ENCODE assay signal across 8 mouse cellular contexts in the genomic region with DNA sequence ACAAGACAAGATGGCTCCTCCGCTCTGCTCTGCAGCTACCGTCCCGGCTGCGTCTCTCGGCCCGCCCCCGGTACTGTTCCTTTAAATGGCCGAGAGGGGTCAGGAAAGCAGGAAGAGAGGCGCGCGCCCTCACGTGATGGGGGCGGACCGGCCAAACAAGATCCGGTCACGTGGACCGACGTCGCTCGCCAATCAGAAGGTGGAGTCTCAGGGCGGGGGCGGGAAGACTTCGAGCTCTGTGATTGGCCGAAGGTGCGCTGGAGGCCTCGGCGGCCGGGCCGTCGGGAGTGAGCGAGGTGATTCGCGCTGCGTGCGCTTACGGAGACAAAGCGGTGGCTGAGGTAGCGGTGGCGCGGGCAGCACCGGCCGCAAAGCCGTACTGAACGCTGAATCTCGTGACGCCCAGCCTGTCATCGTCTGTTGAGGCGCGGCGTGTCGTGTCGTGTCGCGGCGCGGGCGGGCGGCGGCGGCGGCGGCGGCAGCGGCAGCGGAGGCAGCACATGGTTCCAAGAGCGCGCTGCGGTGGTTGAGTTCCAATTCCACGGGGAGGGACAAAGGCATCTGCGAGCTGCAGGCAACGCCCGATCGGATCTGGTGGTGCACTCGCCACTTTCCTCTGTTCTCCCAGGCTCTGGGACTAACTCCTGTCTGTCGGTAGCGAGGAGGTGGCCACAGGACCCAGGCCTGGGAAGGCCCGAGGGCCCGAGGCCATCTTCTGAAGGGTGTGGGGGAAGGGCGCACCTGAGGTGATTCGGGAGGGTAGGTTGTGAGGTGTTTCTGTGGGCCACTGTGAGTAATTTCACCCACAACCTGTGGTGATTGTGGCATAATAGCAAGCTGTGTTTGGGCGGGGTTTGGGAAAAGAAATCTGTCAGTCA. TPM values are rescaled to one million over a fixed set of nuclear protein-coding genes. Genes with fewer than 3 reads are reported as not detected.
A peak's percentile ranks its signal among the peaks of the same experiment; 100 is the strongest.
DNase-seq lines count a peak whose midpoint lies in the region; ATAC-seq and TF ChIP-seq lines count a peak whose summit lies in the region.

A gene (plus strand): TSS at position 228 of the 878 bp plus-strand sequence.

- H3K36me3 ChIP-seq in G1E (replicated peaks): peaks cover 20% of the 10 kb centered on the region
- peaks cover 28% of the 10 kb centered on the region for H3K36me3 ChIP-seq in forebrain, embryonic 16.5 days (ENCODE audit: control insufficient read depth, insufficient read depth)
- peaks cover 46% of the 10 kb centered on the region for H3K36me3 ChIP-seq in lung, embryonic 14.5 days (ENCODE audit: insufficient read depth)
- peaks cover 16% of the 10 kb centered on the region for H3K36me3 ChIP-seq in thymus, adult 2 months (ENCODE audit: control insufficient read depth, insufficient read depth, low read length)

- H3K27me3 ChIP-seq in G1E (ENCODE audit: insufficient read depth, low read length): peaks cover 3% of the 10 kb centered on the region; the same call in 1 of the 2 replicates
- no peaks in the 10 kb centered on the region for H3K27me3 ChIP-seq in forebrain, embryonic 16.5 days (replicated peaks; ENCODE audit: control insufficient read depth, insufficient read depth, low read length)
- H3K27me3 ChIP-seq in lung, embryonic 14.5 days (ENCODE audit: insufficient read depth, low read length): no peaks in the 10 kb centered on the region
- H3K27me3 ChIP-seq in thymus, adult 2 months (ENCODE audit: control insufficient read depth, insufficient read depth, low read length): no peaks in the 10 kb centered on the region

- peak within 1 kb of the TSS; percentile 84 for H3K4me3 ChIP-seq in G1E (ENCODE audit: low read depth, low read length)
- peak within 1 kb of the TSS; percentile 100 for H3K4me3 ChIP-seq in forebrain, embryonic 16.5 days (replicated peaks; ENCODE audit: low read length)
- H3K4me3 ChIP-seq in layer of hippocampus, adult 2 months: peak within 1 kb of the TSS; percentile 90
- peak within 1 kb of the TSS; percentile 95 for H3K4me3 ChIP-seq in lung, embryonic 14.5 days (ENCODE audit: low read depth, low read length)
- H3K4me3 ChIP-seq in olfactory bulb, adult 2 months (ENCODE audit: insufficient read depth, low read depth, low read length): peak within 1 kb of the TSS; percentile 78
- H3K4me3 ChIP-seq in thymus, adult 2 months (ENCODE audit: control insufficient read depth, insufficient read depth, low read length): peak within 1 kb of the TSS; percentile 71

- ATAC-seq in G1E (ENCODE audit: extremely low read depth, insufficient number of reproducible peaks, low FRiP score, poor library complexity, severe bottlenecking): peak; percentile 94
- ATAC-seq in forebrain, embryonic 16.5 days: peak; percentile 97
- peak; percentile 98 for ATAC-seq in lung, embryonic 14.5 days (ENCODE audit: insufficient read depth)

- peak within 1 kb of the TSS; percentile 95 for H3K27ac ChIP-seq in forebrain, embryonic 16.5 days (ENCODE audit: low read length)
- peak within 1 kb of the TSS; percentile 96 for H3K27ac ChIP-seq in layer of hippocampus, adult 2 months
- H3K27ac ChIP-seq in lung, embryonic 14.5 days (ENCODE audit: low read depth): peak within 1 kb of the TSS; percentile 95
- peak within 1 kb of the TSS; percentile 72 for H3K27ac ChIP-seq in olfactory bulb, adult 2 months (ENCODE audit: insufficient read depth, low read depth, low read length)
- peak within 1 kb of the TSS; percentile 37 for H3K27ac ChIP-seq in thymus, adult 2 months (ENCODE audit: control insufficient read depth, insufficient read depth, low read length)

- DNase-seq in G1E (ENCODE audit: low spot score): peak; percentile 96
- peak; percentile 95 for DNase-seq in cerebellum, adult 18-20 months
- peak; percentile 93 to 96 for DNase-seq in heart, postnatal 36 days
- peak; percentile 94 to 97 for DNase-seq in layer of hippocampus, adult 2 months (ENCODE audit: low spot score in 2 of 2)
- DNase-seq in lung, embryonic 14.5 days: peak; percentile 98
- peak; percentile 95 for DNase-seq in thymus, adult 2 months

- H3K9me3 ChIP-seq in G1E (replicated peaks): peaks cover 20% of the 10 kb centered on the region
- H3K9me3 ChIP-seq in forebrain, embryonic 16.5 days (ENCODE audit: control insufficient read depth, low read length): peaks cover 15% of the 10 kb centered on the region
- H3K9me3 ChIP-seq in lung, embryonic 14.5 days (ENCODE audit: low read depth, low read length): peaks cover 23% of the 10 kb centered on the region

- intact Hi-C loops in heart, postnatal 36 days (cut with DNase I): loop anchor here (2.0 kb wide), 1 partner anchor 114 kb away; no protein-coding TSS in a partner anchor

- TF ChIP-seq POLR2A in olfactory bulb, adult 2 months (IDR thresholded peaks at IDR 0.05; ENCODE audit: insufficient read depth, low read depth, low read length): peak; percentile 78
- TF ChIP-seq POLR2A in thymus, adult 2 months (IDR thresholded peaks at IDR 0.05; ENCODE audit: control insufficient read depth, extremely low read depth, insufficient read depth, low read length, poor library complexity): peak; percentile 95

- WGBS in forebrain, embryonic 16.5 days: 2% methylated on average over 70 of the region's 81 CpGs
- WGBS in lung, embryonic 14.5 days: 1% methylated on average over 81 of the region's 81 CpGs
- WGBS in olfactory bulb, adult 2 months: under 1% methylated on average over 81 of the region's 81 CpGs
- 3% methylated on average over 81 of the region's 81 CpGs for WGBS in thymus, adult 2 months

- peak within 1 kb of the TSS; percentile 97 for H3K9ac ChIP-seq in forebrain, embryonic 16.5 days (replicated peaks; ENCODE audit: low read depth, low read length)
- peak within 1 kb of the TSS; percentile 98 for H3K9ac ChIP-seq in lung, embryonic 14.5 days

- no peak for TF ChIP-seq CTCF in G1E (IDR thresholded peaks at IDR 0.05; ENCODE audit: low read depth, low read length)
- TF ChIP-seq CTCF in layer of hippocampus, adult 2 months (conservative IDR thresholded peaks at IDR 0.05): peak; percentile 66
- peak; percentile 61 for TF ChIP-seq CTCF in lung, embryonic 14.5 days (IDR thresholded peaks at IDR 0.05; ENCODE audit: low read depth)
- 0 out of 2 replicates have a peak, but pooled peaks have one; percentile 3 for TF ChIP-seq CTCF in olfactory bulb, adult 2 months (IDR thresholded peaks at IDR 0.05; ENCODE audit: insufficient read depth, low read depth, low read length)
- peak; percentile 55 for TF ChIP-seq CTCF in thymus, adult 2 months (IDR thresholded peaks at IDR 0.05; ENCODE audit: borderline replicate concordance, control insufficient read depth, extremely low read depth, insufficient read depth, low read length, poor library complexity)

- H3K4me2 ChIP-seq in forebrain, embryonic 16.5 days (ENCODE audit: low read length): peak within 1 kb of the TSS; percentile 85
- H3K4me2 ChIP-seq in lung, embryonic 14.5 days: peak within 1 kb of the TSS; percentile 85

- H3K4me1 ChIP-seq in G1E (ENCODE audit: insufficient read depth, low read depth, low read length): peaks cover 16% of the 10 kb centered on the region
- peaks cover 13% of the 10 kb centered on the region for H3K4me1 ChIP-seq in forebrain, embryonic 16.5 days (replicated peaks; ENCODE audit: control insufficient read depth, insufficient read depth, low read length)
- H3K4me1 ChIP-seq in lung, embryonic 14.5 days (ENCODE audit: insufficient read depth): peaks cover 4% of the 10 kb centered on the region
- H3K4me1 ChIP-seq in olfactory bulb, adult 2 months (ENCODE audit: control insufficient read depth, insufficient read depth, low read length): peaks cover 6% of the 10 kb centered on the region; the same call in 1 of the 2 replicates
- H3K4me1 ChIP-seq in thymus, adult 2 months (replicated peaks; ENCODE audit: control insufficient read depth, insufficient read depth, low read length): peaks cover 6% of the 10 kb centered on the region

RNA-seq across cellular contexts. Expression of the gene that starts here (rescaled TPM):
- total RNA-seq in G1E (2014; fragmentation: Nextera tagmentation): 18.5 and 24.0 TPM in 2 replicates
- total RNA-seq in G1E (2017): 13.3 and 13.8 TPM in 2 replicates
- 2.7 and 3.1 TPM in 2 replicates for polyA plus RNA-seq in G1E (2012)
- polyA plus RNA-seq in forebrain, embryonic 16.5 days (2015; fragmentation: Nextera tagmentation; extraction: Ambion mirVana): 47.5 and 49.2 TPM in 2 replicates
- 10 to 100 TPM; 18.7 to 22.0 TPM for total RNA-seq in heart, postnatal 36 days (2021)
- 10 to 100 TPM; 41.8 to 42.6 TPM for total RNA-seq in layer of hippocampus, adult 2 months (2021)
- polyA plus RNA-seq in lung, embryonic 14.5 days (2014; fragmentation: Nextera tagmentation; extraction: Ambion mirVana): 25.7 and 27.1 TPM in 2 replicates
- polyA plus RNA-seq in olfactory bulb, adult 2 months (2012; ENCODE audit: insufficient read depth, insufficient read length, low replicate concordance, missing spikeins): not detected in 2 replicates
- polyA plus RNA-seq in thymus, adult 2 months (2012; rRNA removed): 21.8 and 22.6 TPM in 2 replicates

Comparison
In these comparisons a context has a peak if more than half of its experiments do, and no peak if none do; other contexts are left out.
1. Peak in every context shown above with its lines: DNase-seq, ATAC-seq, H3K4me3 ChIP-seq and H3K27ac ChIP-seq.
2. H3K27ac ChIP-seq: peak in every context shown above with its lines; median percentile 96 in layer of hippocampus, adult 2 months; 95 in forebrain, embryonic 16.5 days; 95 in lung, embryonic 14.5 days; 72 in olfactory bulb, adult 2 months; 37 in thymus, adult 2 months.